Comparison of ENCODE assay signal across 7 mouse cellular contexts in genomic region chr4:141404518-141405313, GRCm38 (mm10). TPM values are rescaled to one million over a fixed set of nuclear protein-coding genes. Genes with fewer than 3 reads are reported as not detected.
DNase-seq lines count a peak whose midpoint lies in the region; ATAC-seq lines count a peak whose summit lies in the region.

No protein-coding gene starts in this region.

- H3K4me1 ChIP-seq in midbrain, embryonic 14.5 days (ENCODE audit: control insufficient read depth, insufficient read depth, low read length): no peaks in the 10 kb centered on the region

- peak overlapping the region; percentile 40 for H3K4me2 ChIP-seq in midbrain, embryonic 14.5 days (ENCODE audit: low read length)

- H3K9ac ChIP-seq in midbrain, embryonic 14.5 days (replicated peaks; ENCODE audit: low read length): 0 out of 2 replicates have a peak overlapping the region, but pooled peaks have one; percentile 36

- no peak overlapping the region for H3K27ac ChIP-seq in midbrain, embryonic 14.5 days (replicated peaks; ENCODE audit: low read depth, low read length)

- no peak overlapping the region for H3K4me3 ChIP-seq in midbrain, embryonic 14.5 days (replicated peaks; ENCODE audit: low read depth, low read length)

- no peaks in the 10 kb centered on the region for H3K36me3 ChIP-seq in midbrain, embryonic 14.5 days (ENCODE audit: control insufficient read depth, insufficient read depth, low read length)

- 15% methylated on average over 15 of the region's 15 CpGs for WGBS in midbrain, embryonic 14.5 days

- ATAC-seq in midbrain, embryonic 14.5 days (ENCODE audit: low FRiP score, low TSS enrichment): peak; percentile 76

- no peaks in the 10 kb centered on the region for H3K27me3 ChIP-seq in midbrain, embryonic 14.5 days (ENCODE audit: control insufficient read depth, insufficient read depth, low read length)

- DNase-seq in adrenal gland, adult 2 months: peak; percentile 86
- DNase-seq in embryo, embryonic 9.5 days (ENCODE audit: extremely low spot score): peak; percentile 88
- DNase-seq in heart, adult 11 months: peak; percentile 97
- peak; percentile 82 for DNase-seq in kidney, adult 11 months
- peak; percentile 86 for DNase-seq in left cerebral cortex, postnatal 4 days
- DNase-seq in midbrain, embryonic 14.5 days: peak; percentile 93
- DNase-seq in spleen, adult 12 weeks (ENCODE audit: low spot score): peak; percentile 69

- intact Hi-C loops in left cerebral cortex, postnatal 4 days (cut with DNase I): loop anchor here (5.0 kb wide), 1 partner anchor 173 kb away; no protein-coding TSS in a partner anchor

- no peaks in the 10 kb centered on the region for H3K9me3 ChIP-seq in midbrain, embryonic 14.5 days (ENCODE audit: control insufficient read depth, low read length)

RNA-seq across cellular contexts. Expression of gene Clcnka, which starts 6.2 kb away (rescaled TPM):
- total RNA-seq in adrenal gland, adult 2 months (2021): not detected
- 0.04 and 0.07 TPM in 2 replicates for polyA plus RNA-seq in adrenal gland, adult 2 months (2012; rRNA removed)
- total RNA-seq in left cerebral cortex, postnatal 4 days (2021): under 1 TPM in 1 of 2 experiments, not detected in 1; 0.60 TPM
- polyA plus RNA-seq in midbrain, embryonic 14.5 days (2014; fragmentation: Nextera tagmentation; extraction: Ambion mirVana): 0.11 TPM in 1 of 2 replicates, not detected in the other

RNA-seq across cellular contexts. Expression of gene Clcnkb, which starts 11.1 kb away (rescaled TPM):
- total RNA-seq in adrenal gland, adult 2 months (2021): not detected
- not detected in 2 replicates for polyA plus RNA-seq in adrenal gland, adult 2 months (2012; rRNA removed)
- total RNA-seq in left cerebral cortex, postnatal 4 days (2021): not detected
- not detected in 2 replicates for polyA plus RNA-seq in midbrain, embryonic 14.5 days (2014; fragmentation: Nextera tagmentation; extraction: Ambion mirVana)

RNA-seq across cellular contexts. Expression of gene Hspb7, which starts 15.9 kb away (rescaled TPM):
- 1 to 10 TPM in 1 of 2 experiments, under 1 TPM in 1; 0.26 to 1.1 TPM for total RNA-seq in adrenal gland, adult 2 months (2021)
- polyA plus RNA-seq in adrenal gland, adult 2 months (2012; rRNA removed): 1.1 and 1.2 TPM in 2 replicates
- total RNA-seq in left cerebral cortex, postnatal 4 days (2021): not detected
- polyA plus RNA-seq in midbrain, embryonic 14.5 days (2014; fragmentation: Nextera tagmentation; extraction: Ambion mirVana): not detected in 2 replicates

RNA-seq across cellular contexts. Expression of gene Srarp, which starts 31.2 kb away (rescaled TPM):
- under 1 TPM; 0.32 to 0.55 TPM for total RNA-seq in adrenal gland, adult 2 months (2021)
- polyA plus RNA-seq in adrenal gland, adult 2 months (2012; rRNA removed): 0.22 TPM in 1 of 2 replicates, not detected in the other
- 1 to 10 TPM; 1.5 to 1.8 TPM for total RNA-seq in left cerebral cortex, postnatal 4 days (2021)
- polyA plus RNA-seq in midbrain, embryonic 14.5 days (2014; fragmentation: Nextera tagmentation; extraction: Ambion mirVana): 0.24 and 0.74 TPM in 2 replicates

RNA-seq across cellular contexts. Expression of gene Fam131c, which starts 36.7 kb away (rescaled TPM):
- 1 to 10 TPM in 1 of 2 experiments, under 1 TPM in 1; 0.86 to 4.5 TPM for total RNA-seq in adrenal gland, adult 2 months (2021)
- 3.1 and 9.5 TPM in 2 replicates for polyA plus RNA-seq in adrenal gland, adult 2 months (2012; rRNA removed)
- 10 to 100 TPM; 32.5 to 35.1 TPM for total RNA-seq in left cerebral cortex, postnatal 4 days (2021)
- polyA plus RNA-seq in midbrain, embryonic 14.5 days (2014; fragmentation: Nextera tagmentation; extraction: Ambion mirVana): 26.7 and 37.2 TPM in 2 replicates
